In genomic region chr7:120634301-120634700, GRCm38 (mm10) we compare ENCODE assay signal across 8 mouse cellular contexts. TPM values are rescaled to one million over a fixed set of nuclear protein-coding genes. Genes with fewer than 3 reads are reported as not detected.
DNase-seq lines count a peak whose midpoint lies in the region; ATAC-seq lines count a peak whose summit lies in the region.

No protein-coding gene starts in this region.

- H3K36me3 ChIP-seq in lung, embryonic 16.5 days (ENCODE audit: control insufficient read depth, insufficient read depth, low read length) = peaks cover under 1% of the 10 kb centered on the region; the same call in 1 of the 2 replicates
- peaks cover 18% of the 10 kb centered on the region for H3K36me3 ChIP-seq in embryonic facial prominence, embryonic 14.5 days (ENCODE audit: control insufficient read depth, insufficient read depth, low read length)
- H3K36me3 ChIP-seq in midbrain, embryonic 10.5 days = peaks cover 19% of the 10 kb centered on the region

- H3K9me3 ChIP-seq in lung, embryonic 16.5 days (ENCODE audit: control insufficient read depth, low read length) = no peaks in the 10 kb centered on the region
- no peaks in the 10 kb centered on the region for H3K9me3 ChIP-seq in embryonic facial prominence, embryonic 14.5 days (ENCODE audit: control insufficient read depth, low read length)
- H3K9me3 ChIP-seq in midbrain, embryonic 10.5 days (replicated peaks) = no peaks in the 10 kb centered on the region

- H3K4me1 ChIP-seq in lung, embryonic 16.5 days (replicated peaks; ENCODE audit: control insufficient read depth, insufficient read depth, low read length) = peaks cover 9% of the 10 kb centered on the region
- H3K4me1 ChIP-seq in embryonic facial prominence, embryonic 14.5 days (ENCODE audit: control insufficient read depth, insufficient read depth, low read length) = peaks cover 15% of the 10 kb centered on the region
- peaks cover 19% of the 10 kb centered on the region for H3K4me1 ChIP-seq in midbrain, embryonic 10.5 days

- peak; percentile 18; the same call in 1 of the 2 replicates for ATAC-seq in lung, embryonic 16.5 days (ENCODE audit: low read depth)
- no peak for ATAC-seq in embryonic facial prominence, embryonic 14.5 days (ENCODE audit: low read depth)

- peak overlapping the region; percentile 61 for H3K4me2 ChIP-seq in lung, embryonic 16.5 days (ENCODE audit: low read depth, low read length)
- peak overlapping the region; percentile 90 for H3K4me2 ChIP-seq in embryonic facial prominence, embryonic 14.5 days (ENCODE audit: low read depth, low read length)

- whole genome bisulfite sequencing in lung, embryonic 16.5 days = 6% methylated on average over 9 of the region's 9 CpGs
- 4% methylated on average over 9 of the region's 9 CpGs for WGBS in embryonic facial prominence, embryonic 14.5 days
- 10% methylated on average over 9 of the region's 9 CpGs for WGBS in midbrain, embryonic 10.5 days

- H3K9ac ChIP-seq in lung, embryonic 16.5 days (ENCODE audit: low read length) = peak overlapping the region; percentile 99
- peak overlapping the region; percentile 97 for H3K9ac ChIP-seq in embryonic facial prominence, embryonic 14.5 days (ENCODE audit: low read depth, low read length)

- peak overlapping the region; percentile 95 for H3K27ac ChIP-seq in lung, embryonic 16.5 days (ENCODE audit: low read length)
- peak overlapping the region; percentile 96 for H3K27ac ChIP-seq in embryonic facial prominence, embryonic 14.5 days (replicated peaks; ENCODE audit: low read depth, low read length)
- peak overlapping the region; percentile 93 for H3K27ac ChIP-seq in midbrain, embryonic 10.5 days (replicated peaks)

- DNase-seq in lung, postnatal 14 days = no peak
- peak; percentile 40 for DNase-seq in embryonic facial prominence, embryonic 14.5 days (ENCODE audit: low spot score)
- peak; percentile 16 for DNase-seq in hindlimb bud, embryonic 11.5 days (ENCODE audit: extremely low spot score, low read depth, low spot score)
- peak; percentile 20 for DNase-seq in midbrain, embryonic 10.5 days (ENCODE audit: low spot score)
- no peak for DNase-seq in ovary, adult 18-20 months (ENCODE audit: low spot score)
- no peak for DNase-seq in layer of hippocampus, adult 9-11 months
- no peak for DNase-seq in layer of hippocampus, postnatal 10 days (ENCODE audit: low spot score in 2 of 2)

- no peaks in the 10 kb centered on the region for H3K27me3 ChIP-seq in lung, embryonic 16.5 days (ENCODE audit: control insufficient read depth, insufficient read depth, low read depth, low read length)
- no peaks in the 10 kb centered on the region for H3K27me3 ChIP-seq in embryonic facial prominence, embryonic 14.5 days (replicated peaks; ENCODE audit: control insufficient read depth, insufficient read depth, low read length)
- no peaks in the 10 kb centered on the region for H3K27me3 ChIP-seq in midbrain, embryonic 10.5 days (ENCODE audit: low read depth, poor library complexity, severe bottlenecking)

- H3K4me3 ChIP-seq in lung, embryonic 16.5 days (ENCODE audit: low read length) = peak overlapping the region; percentile 97
- peak overlapping the region; percentile 97 for H3K4me3 ChIP-seq in embryonic facial prominence, embryonic 14.5 days (ENCODE audit: low read depth, low read length)
- peak overlapping the region; percentile 82 for H3K4me3 ChIP-seq in midbrain, embryonic 10.5 days

RNA-seq across cellular contexts. Expression of gene Uqcrc2, which starts 0.7 kb away (rescaled TPM):
- polyA plus RNA-seq in lung, embryonic 16.5 days (2015; fragmentation: Nextera tagmentation; extraction: Ambion mirVana) = 173 and 181 TPM in 2 replicates
- 219 and 221 TPM in 2 replicates for polyA plus RNA-seq in embryonic facial prominence, embryonic 14.5 days (2014; fragmentation: Nextera tagmentation; extraction: Ambion mirVana)
- 180 and 188 TPM in 2 replicates for polyA plus RNA-seq in midbrain, embryonic 10.5 days (2016; fragmentation: Nextera tagmentation; extraction: Ambion mirVana)
- 100 to 1,000 TPM; 218 to 263 TPM for total RNA-seq in layer of hippocampus, postnatal 10 days (2021)

RNA-seq across cellular contexts. Expression of gene Pdzd9, which starts 35.8 kb away (rescaled TPM):
- polyA plus RNA-seq in lung, embryonic 16.5 days (2015; fragmentation: Nextera tagmentation; extraction: Ambion mirVana) = 0.20 and 0.28 TPM in 2 replicates
- 0.42 and 0.61 TPM in 2 replicates for polyA plus RNA-seq in embryonic facial prominence, embryonic 14.5 days (2014; fragmentation: Nextera tagmentation; extraction: Ambion mirVana)
- 0.24 and 0.41 TPM in 2 replicates for polyA plus RNA-seq in midbrain, embryonic 10.5 days (2016; fragmentation: Nextera tagmentation; extraction: Ambion mirVana)
- under 1 TPM in 1 of 2 experiments, not detected in 1; 0.27 TPM for total RNA-seq in layer of hippocampus, postnatal 10 days (2021)

RNA-seq across cellular contexts. Expression of gene Mosmo, which starts 43.1 kb away (rescaled TPM):
- 9.8 and 11.7 TPM in 2 replicates for polyA plus RNA-seq in lung, embryonic 16.5 days (2015; fragmentation: Nextera tagmentation; extraction: Ambion mirVana)
- polyA plus RNA-seq in embryonic facial prominence, embryonic 14.5 days (2014; fragmentation: Nextera tagmentation; extraction: Ambion mirVana) = 14.2 and 15.6 TPM in 2 replicates
- 11.9 and 13.0 TPM in 2 replicates for polyA plus RNA-seq in midbrain, embryonic 10.5 days (2016; fragmentation: Nextera tagmentation; extraction: Ambion mirVana)
- 10 to 100 TPM; 50.0 to 57.7 TPM for total RNA-seq in layer of hippocampus, postnatal 10 days (2021)

Comparison
In these comparisons a context has a peak if more than half of its experiments do, and no peak if none do; other contexts are left out.
1. DNase-seq: peak in embryonic facial prominence, embryonic 14.5 days (single experiment), hindlimb bud, embryonic 11.5 days (single experiment) and midbrain, embryonic 10.5 days (single experiment); none in lung, postnatal 14 days (single experiment), ovary, adult 18-20 months (single experiment), layer of hippocampus, adult 9-11 months (single experiment) and layer of hippocampus, postnatal 10 days (0 of 2).
2. Peak in every context shown above with its lines, with median percentiles within 50 percentile points of each other: H3K27ac ChIP-seq and H3K4me3 ChIP-seq.